Mouse (Mus musculus) cerebellum, adult 2 months (tissue): Measurements from ENCODE around the gene Bag1.
"Not testable (repeated sequence)": the region's sequence is repeated elsewhere in the genome, so short reads cannot be mapped to it uniquely, and the experiment has no call there.

Source experiments
- CTCF ChIP-seq: fragments of 200-500 bp; IDR thresholded peaks from 2 replicates; pipeline ENCODE4 v1.5.1; 2011; ENCODE audit warnings: low read depth, mild to moderate bottlenecking, control low read depth, low read length, moderate library complexity, borderline replicate concordance; ENCODE audit not compliant: insufficient read depth
- POLR2A ChIP-seq: fragments of 200-500 bp; IDR thresholded peaks from 2 replicates; pipeline ENCODE4 v1.6.1; 2011; ENCODE audit warnings: low read length, control low read depth, borderline replicate concordance; ENCODE audit not compliant: insufficient read depth

- not testable (repeated sequence) for TF ChIP-seq CTCF, POLR2A
Observed at GRCm38 (mm10) chr4:40934369-40934768, 13.7 kb downstream of the Bag1 start.
